Comparison of ENCODE assay signal across 15 mouse cellular contexts in genomic region chr1:75937331-75937730, GRCm38 (mm10).
DNase-seq lines count a peak whose midpoint lies in the region; ATAC-seq and TF ChIP-seq lines count a peak whose summit lies in the region.
"Had no signal": no experiment of that assay in that cellular context is flagged by ENCODE, and none has a peak within 500 bp of the region (broad histone marks: within the 10 kb centered on the region; RNA-seq: fewer than 3 reads in every experiment).

No protein-coding gene starts in this region.

- peak overlapping the region; percentile 71 for H3K27ac ChIP-seq in heart, embryonic 15.5 days
- H3K27ac ChIP-seq in embryonic facial prominence, embryonic 14.5 days (replicated peaks; ENCODE audit: low read depth, low read length): peak overlapping the region; percentile 24; the same call in 1 of the 2 replicates
- no peak overlapping the region for H3K27ac ChIP-seq in intestine, embryonic 16.5 days (ENCODE audit: low read length)
- H3K27ac ChIP-seq: forebrain, embryonic 10.5 days; liver, embryonic 12.5 days; midbrain, embryonic 13.5 days had no signal

- no peak for DNase-seq in heart, adult 9 months (ENCODE audit: low spot score in 2 of 2)
- DNase-seq in brain, embryonic 14.5 days (ENCODE audit: low read depth): peak; percentile 24
- DNase-seq in embryonic facial prominence, embryonic 14.5 days (ENCODE audit: low spot score): peak; percentile 46
- peak; percentile 2 for DNase-seq in lung, postnatal 25 days (ENCODE audit: low spot score)
- DNase-seq in cerebellum, adult 9-11 months: no peak
- DNase-seq: cerebellum, adult 18-20 months; kidney, adult 8-10 months had no signal

- no peak for ATAC-seq in heart, embryonic 15.5 days (replicated peaks; ENCODE audit: insufficient number of reproducible peaks, insufficient read depth, low FRiP score, low read depth)
- no peak for ATAC-seq in embryonic facial prominence, embryonic 14.5 days (ENCODE audit: low read depth)
- no peak for ATAC-seq in intestine, embryonic 16.5 days
- ATAC-seq: activated CD4-positive, CD25-positive, alpha-beta regulatory T cell, adult 4 months; liver, embryonic 12.5 days; midbrain, embryonic 13.5 days; Patski had no signal

- H3K9me3 ChIP-seq in heart, embryonic 15.5 days (replicated peaks): no peaks in the 10 kb centered on the region
- H3K9me3 ChIP-seq in embryonic facial prominence, embryonic 14.5 days (ENCODE audit: control insufficient read depth, low read length): no peaks in the 10 kb centered on the region
- H3K9me3 ChIP-seq in intestine, embryonic 16.5 days (ENCODE audit: control insufficient read depth, low read length): no peaks in the 10 kb centered on the region
- H3K9me3 ChIP-seq: embryonic facial prominence, embryonic 12.5 days; forebrain, embryonic 10.5 days; liver, embryonic 12.5 days; midbrain, embryonic 13.5 days had no signal

- H3K4me3 ChIP-seq in heart, embryonic 15.5 days: no peak overlapping the region
- H3K4me3 ChIP-seq in embryonic facial prominence, embryonic 14.5 days (ENCODE audit: low read depth, low read length): no peak overlapping the region
- no peak overlapping the region for H3K4me3 ChIP-seq in intestine, embryonic 16.5 days (ENCODE audit: low read length)
- H3K4me3 ChIP-seq: embryonic facial prominence, embryonic 12.5 days; forebrain, embryonic 10.5 days; liver, embryonic 12.5 days; midbrain, embryonic 13.5 days had no signal

- no peak for TF ChIP-seq POLR2A in brain, embryonic 14.5 days (IDR thresholded peaks at IDR 0.05; ENCODE audit: borderline replicate concordance, extremely low read depth, insufficient read depth, insufficient read length, poor library complexity, severe bottlenecking)

- 42% methylated on average over 5 of the region's 5 CpGs for WGBS in heart, embryonic 15.5 days
- WGBS in embryonic facial prominence, embryonic 14.5 days: 60% methylated on average over 5 of the region's 5 CpGs
- 65% methylated on average over 5 of the region's 5 CpGs for WGBS in intestine, embryonic 16.5 days

- H3K9ac ChIP-seq in heart, embryonic 15.5 days: no peak overlapping the region
- H3K9ac ChIP-seq in embryonic facial prominence, embryonic 14.5 days (ENCODE audit: low read depth, low read length): no peak overlapping the region
- no peak overlapping the region for H3K9ac ChIP-seq in intestine, embryonic 16.5 days (ENCODE audit: low read depth, low read length)
- H3K9ac ChIP-seq: embryonic facial prominence, embryonic 12.5 days; liver, embryonic 12.5 days; midbrain, embryonic 13.5 days had no signal

- H3K4me2 ChIP-seq in heart, embryonic 15.5 days: no peak overlapping the region
- no peak overlapping the region for H3K4me2 ChIP-seq in embryonic facial prominence, embryonic 14.5 days (ENCODE audit: low read depth, low read length)
- no peak overlapping the region for H3K4me2 ChIP-seq in intestine, embryonic 16.5 days (ENCODE audit: low read depth, low read length)
- H3K4me2 ChIP-seq: embryonic facial prominence, embryonic 12.5 days; liver, embryonic 12.5 days; midbrain, embryonic 13.5 days had no signal

- TF ChIP-seq CTCF in brain, embryonic 14.5 days (IDR thresholded peaks at IDR 0.05; ENCODE audit: borderline replicate concordance, extremely low read depth, insufficient read depth, insufficient read length): no peak

- peaks cover 37% of the 10 kb centered on the region for H3K4me1 ChIP-seq in heart, embryonic 15.5 days (replicated peaks)
- H3K4me1 ChIP-seq in embryonic facial prominence, embryonic 14.5 days (ENCODE audit: control insufficient read depth, insufficient read depth, low read length): peaks cover 25% of the 10 kb centered on the region
- H3K4me1 ChIP-seq in intestine, embryonic 16.5 days (ENCODE audit: control insufficient read depth, insufficient read depth, low read length): no peaks in the 10 kb centered on the region; the same call in 1 of the 2 replicates
- H3K4me1 ChIP-seq: liver, embryonic 12.5 days had no signal

- H3K27me3 ChIP-seq in heart, embryonic 15.5 days: no peaks in the 10 kb centered on the region
- no peaks in the 10 kb centered on the region for H3K27me3 ChIP-seq in embryonic facial prominence, embryonic 14.5 days (replicated peaks; ENCODE audit: control insufficient read depth, insufficient read depth, low read length)
- H3K27me3 ChIP-seq in intestine, embryonic 16.5 days (replicated peaks; ENCODE audit: control insufficient read depth, insufficient read depth, low read length): no peaks in the 10 kb centered on the region
- H3K27me3 ChIP-seq: embryonic facial prominence, embryonic 12.5 days; liver, embryonic 12.5 days; midbrain, embryonic 13.5 days; Patski had no signal

- no peaks in the 10 kb centered on the region for H3K36me3 ChIP-seq in heart, embryonic 15.5 days
- H3K36me3 ChIP-seq in embryonic facial prominence, embryonic 14.5 days (ENCODE audit: control insufficient read depth, insufficient read depth, low read length): no peaks in the 10 kb centered on the region
- H3K36me3 ChIP-seq in intestine, embryonic 16.5 days (ENCODE audit: control insufficient read depth, insufficient read depth, low read length): no peaks in the 10 kb centered on the region
- H3K36me3 ChIP-seq: embryonic facial prominence, embryonic 12.5 days; forebrain, embryonic 10.5 days; liver, embryonic 12.5 days; midbrain, embryonic 13.5 days had no signal

Comparison
In these comparisons a context has a peak if more than half of its experiments do, and no peak if none do; other contexts are left out.
1. DNase-seq: peak in brain, embryonic 14.5 days (single experiment), embryonic facial prominence, embryonic 14.5 days (single experiment) and lung, postnatal 25 days (single experiment); none in heart, adult 9 months (0 of 2) and cerebellum, adult 9-11 months (single experiment).